Mouse (Mus musculus): ENCODE measurements around the gene Ccdc93.

Gene Ccdc93

DNA sequence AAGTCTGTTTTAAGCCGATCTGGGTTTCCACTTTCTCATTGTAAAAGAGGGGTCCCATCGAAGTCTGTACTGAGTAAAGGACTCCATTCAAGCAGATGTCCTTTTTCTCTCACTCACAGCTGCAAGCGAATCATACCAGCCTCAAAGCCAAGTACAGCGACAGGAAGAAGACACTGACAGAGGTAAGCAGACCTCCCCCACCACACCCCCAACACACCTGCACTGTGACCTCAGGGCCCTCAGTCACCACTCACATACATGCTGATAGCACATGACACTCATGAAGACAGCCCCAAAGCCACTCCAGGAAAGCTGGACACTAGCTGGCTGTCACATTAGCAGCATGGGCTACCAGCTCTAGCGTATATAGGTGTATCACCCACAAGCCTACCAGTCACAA lies 46.9 kb downstream of the Ccdc93 start:
- POLR2A ChIA-PET = no interaction called here
- CTCF ChIA-PET = interaction anchor here in 2 of 4 experiments (0.5 to 2.2 kb wide), 2 partner anchors 37 to 289 kb away, joined by 3 to 7 read pairs; no protein-coding TSS in a partner anchor

DNA sequence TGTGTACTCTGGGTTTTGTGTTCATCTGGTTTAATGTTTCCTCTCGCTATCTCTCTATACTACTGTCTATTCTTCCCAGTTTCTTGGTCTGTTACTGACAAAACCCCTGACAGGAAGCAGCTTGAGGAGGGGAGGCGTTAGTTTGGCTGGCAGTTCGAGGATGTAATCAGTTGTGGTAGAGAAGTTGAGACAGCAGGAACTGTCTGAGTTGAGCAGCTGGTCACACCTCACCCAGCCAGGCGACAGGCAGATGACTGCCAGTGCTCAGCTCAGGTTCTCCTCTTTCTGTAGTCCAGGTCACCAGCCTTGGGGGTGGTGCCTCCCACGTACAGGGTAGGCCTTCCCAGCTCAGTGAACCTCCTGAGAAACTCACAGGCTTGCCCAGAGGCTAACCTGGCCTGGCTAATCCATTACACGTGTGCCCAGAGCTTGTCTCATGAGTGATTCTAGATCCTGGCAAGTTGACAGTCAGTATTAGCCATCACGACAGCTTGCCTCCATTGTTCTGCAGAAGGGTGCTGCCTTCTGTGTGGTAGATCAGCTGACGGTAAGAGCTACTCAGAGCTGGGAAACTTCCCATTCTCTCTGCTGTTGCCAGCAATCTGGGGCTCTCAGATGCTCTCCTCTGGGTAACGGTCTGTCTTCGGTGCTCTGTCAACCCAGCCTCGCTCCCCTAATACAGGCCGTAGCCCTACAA lies 47.6 kb downstream of the Ccdc93 start:
- ChIA-PET POLR2A (no interaction called here), CTCF (interaction anchor here in 2 of 4 experiments (0.6 to 1.1 kb wide), 2 partner anchors 11 to 37 kb away, joined by 4 to 9 read pairs; no protein-coding TSS in a partner anchor)

GRCm38 (mm10) chr1:121479403-121479802 lies 48.6 kb downstream of the Ccdc93 start:
- POLR2A ChIA-PET = no interaction called here
- CTCF ChIA-PET = no interaction called here

- CTCF ChIA-PET = no interaction called here
- POLR2A ChIA-PET = no interaction called here
Observed at GRCm38 (mm10) chr1:121483091-121483490, 52.2 kb downstream of the Ccdc93 start.

GRCm38 (mm10) chr1:121486803-121487202 lies 56.0 kb downstream of the Ccdc93 start:
- ChIA-PET CTCF (interaction anchor here in 1 of 4 experiments (1.2 kb wide), 1 partner anchor 46 kb away, joined by 3 read pairs; no protein-coding TSS in a partner anchor), POLR2A (no interaction called here)

DNA sequence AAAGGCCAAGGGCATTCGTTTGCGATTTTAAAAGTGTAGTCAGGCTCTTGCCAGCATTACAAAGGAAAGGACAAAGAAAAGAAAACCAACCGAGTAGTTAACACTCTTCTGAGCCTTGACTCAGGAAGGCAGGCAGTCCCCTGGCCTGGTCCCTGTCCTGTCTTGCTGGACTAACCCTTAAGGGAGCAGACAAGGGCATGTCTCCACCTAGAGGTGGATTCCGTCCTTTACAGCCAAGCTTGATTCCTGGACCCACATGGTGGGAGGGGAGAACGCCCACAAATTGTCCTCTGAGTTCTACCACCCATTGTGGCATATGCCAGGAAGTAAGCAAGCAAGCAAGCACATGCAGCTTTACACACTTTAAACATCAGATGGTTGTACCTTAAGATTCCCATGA lies 59.4 kb downstream of the Ccdc93 start:
- ChIA-PET CTCF (interaction anchor here in 2 of 4 experiments (0.6 to 1.8 kb wide), 11 partner anchors 13 to 638 kb away, joined by 3 to 18 read pairs (median 3); no protein-coding TSS in a partner anchor), POLR2A (interaction anchor here in 2 of 4 experiments (0.9 to 1.3 kb wide), 5 partner anchors 18 to 162 kb away, joined by 3 read pairs; no protein-coding TSS in a partner anchor)

- ChIA-PET CTCF (no interaction called here), POLR2A (interaction anchor here in 1 of 4 experiments (1.2 kb wide), 1 partner anchor 9 kb away, joined by 3 read pairs; no protein-coding TSS in a partner anchor)
Observed at GRCm38 (mm10) chr1:121497093-121497492, 66.2 kb downstream of the Ccdc93 start.

- CTCF ChIA-PET = interaction anchor here in 1 of 4 experiments (1.2 kb wide), 1 partner anchor 18 kb away, joined by 3 read pairs; no protein-coding TSS in a partner anchor
- POLR2A ChIA-PET = interaction anchor here in 2 of 4 experiments (0.9 to 1.2 kb wide), 2 partner anchors 11 to 19 kb away, joined by 3 read pairs; no protein-coding TSS in a partner anchor
Observed at GRCm38 (mm10) chr1:121508729-121509128, 77.9 kb downstream of the Ccdc93 start.

- CTCF ChIA-PET = no interaction called here
- POLR2A ChIA-PET = interaction anchor here in 1 of 4 experiments (0.6 to 1.1 kb wide), 2 partner anchors 40 to 199 kb away, joined by 3 read pairs; no protein-coding TSS in a partner anchor
Observed at GRCm38 (mm10) chr1:121510420-121511140, 79.7 kb downstream of the Ccdc93 start.

DNA sequence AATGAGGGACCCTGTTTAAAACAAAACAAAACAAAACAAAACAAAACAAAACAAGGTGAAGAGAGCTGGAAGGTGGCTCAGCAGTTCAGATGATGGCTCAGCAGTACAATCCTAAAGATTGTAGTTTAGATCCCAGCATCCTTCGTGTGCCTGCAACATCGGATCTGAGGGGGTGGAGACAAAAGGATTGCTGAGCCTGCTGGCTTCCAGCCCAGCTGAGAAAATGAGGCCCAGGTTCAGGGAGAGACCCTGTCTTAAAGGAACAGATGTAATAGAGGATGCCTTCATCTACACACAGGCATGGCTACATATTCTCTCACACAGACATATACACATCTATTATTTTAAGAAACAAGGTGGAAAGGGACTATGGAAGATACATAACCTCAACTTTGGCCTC lies 80.3 kb downstream of the Ccdc93 start:
- CTCF ChIA-PET = no interaction called here

GRCm38 (mm10) chr1:121511966-121512365 lies 81.1 kb downstream of the Ccdc93 start:
- ChIA-PET POLR2A (no interaction called here), CTCF (no interaction called here)

More for the DNA sequence above, 80.3 kb downstream of the Ccdc93 start:
- POLR2A ChIA-PET = interaction anchor here in 1 of 4 experiments (1.1 kb wide), 1 partner anchor 40 kb away, joined by 3 read pairs; no protein-coding TSS in a partner anchor

DNA sequence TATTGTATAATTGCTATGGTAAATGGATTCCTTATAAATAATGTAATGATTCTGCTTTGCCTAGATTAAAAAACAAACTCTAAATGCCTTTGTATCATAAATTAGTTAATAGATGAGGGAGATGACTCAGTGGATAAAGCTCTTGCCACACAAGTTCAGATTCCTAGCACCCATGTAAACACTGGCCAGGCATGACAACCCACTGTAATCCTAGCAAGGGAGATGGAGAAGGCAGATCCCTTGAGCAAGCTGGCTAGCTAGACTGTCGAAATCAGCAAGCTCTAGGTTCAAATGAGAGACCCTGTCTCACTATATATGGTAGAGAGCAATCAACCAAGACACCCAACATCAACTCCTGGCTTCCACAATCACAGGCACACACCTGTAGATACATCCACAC lies 87.8 kb downstream of the Ccdc93 start:
- CTCF ChIA-PET = interaction anchor here in 1 of 4 experiments (0.6 kb wide), 1 partner anchor 9 kb away, joined by 5 read pairs; no protein-coding TSS in a partner anchor

DNA sequence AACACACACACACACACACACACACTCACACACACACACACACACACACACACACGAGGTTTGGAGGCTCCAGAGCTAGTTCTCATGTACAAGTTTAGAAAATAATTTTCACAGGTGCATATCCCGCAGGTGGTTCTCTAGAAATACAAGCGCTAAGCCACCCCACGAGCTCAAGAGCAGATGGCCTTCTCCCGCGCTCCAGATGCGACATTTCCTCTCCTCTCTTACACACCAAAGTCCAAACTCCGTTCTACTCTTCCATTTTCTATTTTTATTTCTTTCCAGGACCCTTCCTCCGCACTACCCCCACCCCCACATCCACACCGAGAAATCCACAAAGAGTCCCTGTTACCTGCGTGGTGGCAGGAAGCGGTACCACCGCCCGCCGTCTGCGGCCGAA lies 96.2 kb downstream of the Ccdc93 start:
- CTCF ChIA-PET = interaction anchor here in 2 of 4 experiments (0.6 to 0.8 kb wide), 2 partner anchors 9 to 22 kb away, joined by 4 to 5 read pairs; no protein-coding TSS in a partner anchor
- POLR2A ChIA-PET = interaction anchor here in 1 of 4 experiments (1.8 kb wide), 1 partner anchor 22 kb away, joined by 4 read pairs; no protein-coding TSS in a partner anchor

More for the DNA sequence above, 87.8 kb downstream of the Ccdc93 start:
- POLR2A ChIA-PET = interaction anchor here in 1 of 4 experiments (0.7 kb wide), 1 partner anchor 211 kb away, joined by 3 read pairs; no protein-coding TSS in a partner anchor

GRCm38 (mm10) chr1:121527600-121528398 lies 97.0 kb downstream of the Ccdc93 start:
- ChIA-PET POLR2A (interaction anchor here in 2 of 4 experiments (0.5 to 1.8 kb wide), 5 partner anchors 12 to 33 kb away, joined by 3 to 7 read pairs (median 3); no protein-coding TSS in a partner anchor), CTCF (interaction anchor here in 3 of 4 experiments (0.6 to 1.3 kb wide), 4 partner anchors 9 to 87 kb away, joined by 3 to 5 read pairs (median 4); no protein-coding TSS in a partner anchor)

GRCm38 (mm10) chr1:121528399-121528720 lies 97.5 kb downstream of the Ccdc93 start, which contains the start of gene Htr5b:
Gene Htr5b (minus strand): TSS chr1:121528465.
- ChIA-PET POLR2A (interaction anchor here in 2 of 4 experiments (0.9 to 1.8 kb wide), 6 partner anchors 12 to 88 kb away, joined by 3 to 7 read pairs (median 3); no protein-coding TSS in a partner anchor), CTCF (interaction anchor here in 2 of 4 experiments (0.9 to 1.3 kb wide), 3 partner anchors 21 to 88 kb away, joined by 3 to 4 read pairs (median 4); partner anchors contain the start of gene Ddx18 (in 1 of the 2))

GRCm38 (mm10) chr1:121529286-121529685 lies 98.4 kb downstream of the Ccdc93 start:
- ChIA-PET CTCF (interaction anchor here in 2 of 4 experiments (1.0 to 1.7 kb wide), 3 partner anchors 20 to 38 kb away, joined by 4 to 5 read pairs (median 4); partner anchors contain the start of gene Ddx18 (in 1 of the 2)), POLR2A (interaction anchor here in 3 of 4 experiments (0.5 to 1.7 kb wide), 6 partner anchors 11 to 167 kb away, joined by 3 to 10 read pairs (median 3); no protein-coding TSS in a partner anchor)

GRCm38 (mm10) chr1:121531439-121531838 lies 100.6 kb downstream of the Ccdc93 start:
- ChIA-PET POLR2A (no interaction called here), CTCF (no interaction called here)

DNA sequence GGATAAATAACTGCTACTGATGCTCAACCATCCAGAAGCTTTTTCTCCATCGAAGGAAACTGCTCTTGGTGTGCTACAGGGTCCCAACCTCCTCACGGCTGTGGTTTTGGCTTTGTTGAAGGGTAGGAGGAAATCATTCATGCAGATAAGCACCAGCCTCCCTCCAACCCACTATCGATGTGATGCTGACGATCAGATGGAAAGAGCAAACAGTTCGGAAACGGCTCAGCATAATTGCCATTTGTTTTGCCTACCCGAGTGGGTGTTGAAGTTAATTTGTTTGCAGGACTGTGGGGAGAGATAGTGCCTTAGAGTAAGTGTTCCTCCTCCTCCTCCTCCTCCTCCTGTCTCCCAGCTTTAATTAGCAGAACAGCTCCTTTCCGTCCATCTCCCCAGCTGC lies 109.5 kb downstream of the Ccdc93 start:
- ChIA-PET CTCF (interaction anchor here in 1 of 4 experiments (1.1 kb wide), 1 partner anchor 9 kb away, joined by 4 read pairs; no protein-coding TSS in a partner anchor), POLR2A (interaction anchor here in 1 of 4 experiments (1.2 to 2.5 kb wide), 2 partner anchors 9 to 12 kb away, joined by 3 to 7 read pairs; partner anchors contain the start of gene Htr5b)

All from embryonic stem cell, embryonic (primary cell).